Mouse (Mus musculus): ENCODE results near the gene Ubl5.
"Not testable (repeated sequence)": the region's sequence is repeated elsewhere in the genome, so short reads cannot be mapped to it uniquely, and the experiment has no call there.

Ubl5 gene

GRCm38 (mm10) chr9:20642101-20642895 is at the start of gene Ubl5:
Ubl5 (plus strand) TSS chr9:20642878.
- DNase-seq (ENCODE audit: low spot score in 2 of 2), result no peak

GRCm38 (mm10) chr9:20601270-20601669 is 41.4 kb upstream of the Ubl5 start:
- DNase-seq (ENCODE audit: low spot score in 2 of 2), result no peak

- DNase-seq (ENCODE audit: low spot score in 2 of 2), result no peak
Observed at GRCm38 (mm10) chr9:20606269-20606668, 36.4 kb upstream of the Ubl5 start.

- peak; percentile 80 to 93 for DNase-seq (ENCODE audit: low spot score in 2 of 2)
Observed at GRCm38 (mm10) chr9:20607100-20607974, 35.3 kb upstream of the Ubl5 start.

GRCm38 (mm10) chr9:20609831-20610464 is 32.7 kb upstream of the Ubl5 start:
- DNase-seq (ENCODE audit: low spot score in 2 of 2), result no peak

- no peak for DNase-seq (ENCODE audit: low spot score in 2 of 2)
Observed at GRCm38 (mm10) chr9:20611976-20612375, 30.7 kb upstream of the Ubl5 start.

- no peak for DNase-seq (ENCODE audit: low spot score in 2 of 2)
Observed at GRCm38 (mm10) chr9:20616685-20617084, 26.0 kb upstream of the Ubl5 start.

GRCm38 (mm10) chr9:20631332-20631731 is 11.3 kb upstream of the Ubl5 start:
- DNase-seq (ENCODE audit: low spot score in 2 of 2), result no peak

GRCm38 (mm10) chr9:20635676-20636075 is 7.0 kb upstream of the Ubl5 start:
- DNase-seq (ENCODE audit: low spot score in 2 of 2), result not testable (repeated sequence)

- no peak for DNase-seq (ENCODE audit: low spot score in 2 of 2)
Observed at GRCm38 (mm10) chr9:20636256-20636655, 6.4 kb upstream of the Ubl5 start.

GRCm38 (mm10) chr9:20636790-20637189 is 5.9 kb upstream of the Ubl5 start:
- DNase-seq (ENCODE audit: low spot score in 2 of 2), result no peak

- no peak for DNase-seq (ENCODE audit: low spot score in 2 of 2)
Observed at GRCm38 (mm10) chr9:20638552-20638951, 4.1 kb upstream of the Ubl5 start.

- no peak for DNase-seq (ENCODE audit: low spot score in 2 of 2)
Observed at GRCm38 (mm10) chr9:20639486-20639885, 3.2 kb upstream of the Ubl5 start.

- no peak for DNase-seq (ENCODE audit: low spot score in 2 of 2)
Observed at GRCm38 (mm10) chr9:20641501-20641900, 1.2 kb upstream of the Ubl5 start.

GRCm38 (mm10) chr9:20642896-20643466 is 303 bp downstream of the Ubl5 start:
- peak; percentile 68 to 82 for DNase-seq (ENCODE audit: low spot score in 2 of 2)

GRCm38 (mm10) chr9:20643781-20644180 is 1.1 kb downstream of the Ubl5 start:
- no peak for DNase-seq (ENCODE audit: low spot score in 2 of 2)

GRCm38 (mm10) chr9:20644360-20645081 is 1.8 kb downstream of the Ubl5 start, which contains the start of gene Fbxl12:
Fbxl12 (minus strand) TSS chr9:20644767.
- peak; percentile 62 to 78 for DNase-seq (ENCODE audit: low spot score in 2 of 2)

- DNase-seq (ENCODE audit: low spot score in 2 of 2), result no peak
Observed at GRCm38 (mm10) chr9:20645121-20645520, 2.4 kb downstream of the Ubl5 start.

- DNase-seq (ENCODE audit: low spot score in 2 of 2), result peak; percentile 94 to 98
Observed at GRCm38 (mm10) chr9:20651602-20652259, 9.1 kb downstream of the Ubl5 start, which contains the start of gene Pin1. Pin1 (plus strand) TSS chr9:20652095.

- no peak for DNase-seq (ENCODE audit: low spot score in 2 of 2)
Observed at GRCm38 (mm10) chr9:20652260-20652658, 9.6 kb downstream of the Ubl5 start.
